Mouse (Mus musculus) cerebellum, adult (tissue): ENCODE measurements at regions not wholly inside any gene's neighbourhood (a gene's known extent, or its start where the extent isn't known, plus 50 kb on each side); places are given as distances from the start of the nearest gene placed in this dataset.
A peak's percentile ranks its signal among the peaks of the same experiment; 100 is the strongest.

ENCODE experiments used
- ATAC-seq: cut with Nextera tagmentation; 2 replicates; pipeline ENCODE4 v1.9.2; 2017; ENCODE audit warnings: mild to moderate bottlenecking, moderate library complexity, mixed read lengths; ENCODE audit not compliant: insufficient number of reproducible peaks, low FRiP score, low TSS enrichment

DNA sequence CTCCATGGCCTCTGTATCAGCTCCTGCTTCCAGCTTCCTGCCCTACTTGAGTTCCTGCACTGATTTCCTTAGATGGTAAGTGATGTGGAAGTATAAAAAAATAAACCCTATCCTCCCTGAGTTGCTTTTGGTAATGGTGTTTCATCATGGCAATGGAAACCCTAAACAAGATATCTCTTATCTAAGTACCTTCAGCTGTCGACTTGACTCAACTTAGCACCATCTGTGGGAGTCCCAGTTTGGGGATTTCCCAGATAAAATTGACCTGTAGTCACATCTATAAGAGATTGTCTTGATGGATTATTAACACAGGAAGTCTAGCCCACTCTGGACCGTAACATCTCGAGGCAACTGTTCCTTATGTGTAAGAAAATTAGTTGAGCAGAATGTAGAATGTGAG is 570.2 kb upstream of the Gm10306 start:
- no peak for ATAC-seq

- ATAC-seq, result no peak
Observed at GRCm38 (mm10) chr4:93990273-93990869, 566.0 kb upstream of the Gm10306 start.

DNA sequence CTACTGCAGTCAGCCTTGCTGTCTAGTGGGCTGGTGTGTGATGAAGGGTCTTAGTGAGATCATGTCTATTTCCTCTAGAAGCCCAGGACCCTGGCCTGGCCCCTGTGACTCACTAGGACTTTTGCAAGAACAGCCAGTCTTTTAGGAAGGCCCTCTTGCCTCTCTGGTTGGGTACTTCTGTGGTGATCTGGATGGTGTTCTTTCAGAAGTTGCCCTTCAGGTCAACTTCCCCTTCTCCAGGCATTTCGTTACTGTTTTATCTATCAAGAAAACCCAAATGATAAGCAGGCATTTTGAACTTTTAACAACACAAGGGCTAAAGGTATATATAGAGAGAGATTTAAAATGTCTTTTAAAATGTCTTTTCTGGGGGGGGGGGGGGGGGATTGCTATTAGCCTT is 550.5 kb upstream of the Gm10306 start:
- no peak for ATAC-seq

GRCm38 (mm10) chr4:94007088-94007768 is 549.1 kb upstream of the Gm10306 start:
- peak; percentile 66 for ATAC-seq

DNA sequence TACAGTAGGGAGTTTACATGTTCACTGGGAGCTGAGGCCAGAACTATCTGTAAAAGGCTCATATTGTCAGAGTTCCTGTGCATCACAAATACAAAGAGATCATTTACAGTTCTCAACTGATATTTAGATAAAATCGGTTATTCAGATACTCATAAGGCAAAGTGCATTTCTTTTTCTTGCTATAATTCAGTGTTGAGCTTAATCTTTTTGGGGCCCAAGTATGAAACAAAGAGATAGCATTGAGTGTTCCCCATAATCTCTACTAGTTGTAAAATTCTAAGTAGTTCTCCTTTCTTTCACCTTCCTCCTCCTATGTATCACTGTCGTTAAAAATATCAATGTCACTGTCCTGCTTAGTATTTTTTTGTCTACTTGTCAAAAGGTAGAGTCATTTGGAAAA is 540.6 kb upstream of the Gm10306 start:
- no peak for ATAC-seq

- no peak for ATAC-seq
Observed at GRCm38 (mm10) chr4:94017702-94018101, 538.6 kb upstream of the Gm10306 start.

DNA sequence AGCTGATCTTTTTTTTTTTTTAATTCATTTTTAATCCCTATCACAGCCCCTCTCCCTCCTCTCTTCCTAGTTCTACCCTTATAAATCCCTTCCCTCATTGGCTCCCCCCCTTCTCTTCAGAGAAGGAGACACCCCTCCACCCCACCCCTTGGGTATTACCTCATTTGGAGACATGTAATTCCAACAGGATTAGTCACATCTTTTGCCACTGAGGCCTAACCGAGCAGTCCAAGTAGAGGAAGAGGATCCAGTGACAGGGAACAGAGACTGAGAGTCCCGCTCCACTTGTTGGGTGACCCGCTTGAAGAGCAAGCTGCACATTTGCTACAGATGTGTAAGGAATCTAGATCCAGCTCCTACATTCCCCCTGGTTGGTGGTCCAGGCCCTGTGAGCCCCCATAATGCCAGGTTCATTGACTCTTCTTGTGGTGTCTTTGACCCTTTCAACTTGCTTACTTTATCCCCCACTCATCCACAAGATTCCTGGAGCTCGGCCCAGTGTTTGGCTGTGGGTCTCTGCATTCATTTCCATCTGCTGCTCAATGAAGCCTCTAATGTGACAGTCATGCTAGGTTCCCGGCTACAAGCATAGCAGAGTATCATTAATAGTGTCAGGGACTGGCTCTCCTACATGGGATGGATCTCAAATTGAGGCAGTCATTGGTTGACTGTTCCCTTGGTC is 506.6 kb upstream of the Gm10306 start:
- ATAC-seq, result no peak

GRCm38 (mm10) chr4:94052249-94053162 is 503.8 kb upstream of the Gm10306 start:
- ATAC-seq, result no peak

- no peak for ATAC-seq
Observed at GRCm38 (mm10) chr4:94073178-94073870, 483.0 kb upstream of the Gm10306 start.

GRCm38 (mm10) chr4:94082839-94083238 is 473.5 kb upstream of the Gm10306 start:
- no peak for ATAC-seq

DNA sequence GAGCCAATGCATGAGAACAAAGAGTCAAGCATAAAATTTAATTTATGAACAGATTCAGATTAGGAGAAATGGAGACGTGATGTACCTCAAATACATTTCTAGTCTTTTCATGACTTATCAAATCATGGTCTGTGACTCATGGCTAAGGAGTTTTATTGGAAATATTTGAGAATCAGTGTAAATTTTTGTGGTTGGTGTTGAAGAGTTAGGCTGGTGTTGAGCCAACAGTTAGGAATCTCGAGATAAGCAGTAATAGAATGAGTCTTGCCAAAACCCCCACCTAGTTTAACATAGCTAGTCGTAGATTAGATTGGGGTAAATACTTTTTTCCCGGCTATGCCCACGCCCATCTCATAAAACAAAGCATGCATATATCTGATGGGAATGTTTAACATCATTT is 462.0 kb upstream of the Gm10306 start:
- ATAC-seq, result no peak

- no peak for ATAC-seq
Observed at GRCm38 (mm10) chr4:94106941-94107340, 449.4 kb upstream of the Gm10306 start.

- ATAC-seq, result peak; percentile 49; the same call in 1 of the 2 replicates
Observed at GRCm38 (mm10) chr4:94116881-94117280, 439.5 kb upstream of the Gm10306 start.

DNA sequence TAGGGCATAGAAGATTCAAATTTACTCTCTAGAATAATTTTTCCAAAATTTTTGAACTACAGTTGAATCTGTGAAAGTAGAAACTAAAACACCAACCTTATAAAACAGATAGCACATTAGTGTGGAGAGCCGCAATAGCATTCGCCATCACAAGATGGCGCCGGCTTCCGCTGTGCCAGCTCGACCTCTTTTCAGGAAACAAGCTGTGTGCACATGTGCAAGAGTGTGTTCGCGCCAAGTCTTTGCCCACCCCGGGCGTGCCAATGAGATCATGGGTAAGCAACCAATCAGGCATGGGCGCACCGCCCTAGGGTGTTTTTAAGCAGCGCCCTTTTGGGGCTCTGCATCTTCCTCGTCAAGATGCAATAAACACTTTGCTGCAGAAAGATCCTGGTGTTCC is 432.2 kb upstream of the Gm10306 start:
- no peak for ATAC-seq

GRCm38 (mm10) chr4:94137921-94138320 is 418.4 kb upstream of the Gm10306 start:
- no peak for ATAC-seq

DNA sequence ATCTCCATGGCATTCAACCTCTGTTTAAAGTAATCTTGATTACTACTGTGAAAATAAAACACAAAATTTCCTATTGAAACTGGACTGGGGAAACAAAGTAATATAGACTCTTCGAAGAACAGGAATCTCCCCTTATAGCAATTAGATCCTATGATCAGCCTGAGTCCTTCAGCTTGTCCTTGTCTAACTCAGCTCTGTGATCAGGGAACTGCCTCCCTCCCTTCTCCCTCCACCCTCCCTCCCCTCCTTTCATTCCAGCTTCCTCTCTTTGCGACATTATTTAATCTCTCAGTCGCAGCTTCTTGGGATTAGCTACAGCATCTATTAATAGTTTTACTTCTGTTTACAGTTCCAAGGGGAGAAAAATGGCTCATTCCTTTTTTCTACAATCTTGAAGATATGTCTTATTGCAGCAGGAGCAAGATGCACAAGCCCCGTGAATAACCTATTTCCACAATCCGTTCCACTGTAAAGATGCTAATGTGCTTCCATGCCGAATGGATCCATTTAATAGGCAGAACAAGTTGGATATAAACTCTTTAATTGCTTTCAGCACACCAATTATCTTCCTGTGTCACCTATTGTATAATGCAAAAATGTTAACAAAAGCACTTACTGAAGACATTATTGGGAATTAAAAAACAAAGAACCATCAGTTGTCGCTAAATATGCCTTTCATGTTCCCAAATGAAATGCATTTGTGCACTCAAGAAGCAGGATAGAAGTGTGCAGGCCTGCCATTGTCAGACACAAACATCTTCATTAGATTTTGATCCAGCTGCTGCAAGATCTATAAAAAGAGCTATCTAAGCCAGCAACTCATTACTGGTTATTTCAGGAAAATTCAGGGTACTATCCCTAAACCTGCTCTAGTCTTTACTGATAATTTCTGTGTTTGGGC is 411.2 kb upstream of the Gm10306 start:
- ATAC-seq, result no peak

DNA sequence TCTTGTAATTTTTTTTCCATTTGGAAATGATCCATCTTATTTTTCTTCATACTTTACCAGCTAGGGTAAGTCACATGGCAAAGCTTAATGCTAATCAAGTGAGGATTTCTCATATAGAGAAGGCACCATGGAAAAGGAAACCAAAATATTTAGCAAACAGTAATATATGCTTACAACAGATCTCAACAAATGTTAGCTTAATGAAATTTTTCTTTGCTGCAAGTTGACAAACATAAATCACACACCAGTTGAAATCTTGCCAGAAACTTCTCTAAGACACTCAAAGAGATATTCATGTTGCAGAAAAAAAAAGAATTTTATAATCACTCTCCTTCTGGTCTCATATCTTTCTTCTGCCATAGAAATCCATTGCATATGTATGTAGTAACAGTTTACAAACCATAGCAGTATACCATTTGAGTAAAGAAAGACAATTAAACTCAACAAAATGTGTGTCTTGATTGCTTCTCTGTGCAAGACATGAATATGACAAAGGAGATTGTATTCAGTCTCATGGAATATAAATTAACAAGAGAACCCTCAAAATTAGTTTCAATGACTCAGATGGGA is 408.3 kb upstream of the Gm10306 start:
- ATAC-seq, result no peak

DNA sequence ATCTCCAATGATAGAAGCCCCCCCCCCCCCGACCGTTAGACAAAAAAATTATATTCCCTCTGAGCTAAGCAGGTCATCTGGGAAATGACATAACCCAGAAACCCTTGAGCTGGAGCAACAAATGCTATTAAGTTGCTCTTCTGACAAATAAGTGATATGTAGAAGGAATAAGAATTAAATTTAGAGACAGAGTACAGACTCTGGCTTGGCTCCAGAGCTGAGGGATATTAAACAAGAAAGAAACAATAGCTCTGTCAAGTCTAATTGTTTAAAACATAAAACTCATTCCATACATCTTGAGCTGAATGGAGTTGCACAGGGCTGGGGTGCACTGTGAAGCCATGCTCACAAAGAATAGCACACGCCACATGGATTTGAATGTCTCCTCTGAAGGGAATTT is 407.3 kb upstream of the Gm10306 start:
- no peak for ATAC-seq

- no peak for ATAC-seq
Observed at GRCm38 (mm10) chr4:94160620-94161019, 395.7 kb upstream of the Gm10306 start.
